Mouse (Mus musculus): ENCODE measurements around the gene Heg1. TPM values are rescaled to one million over a fixed set of nuclear protein-coding genes. Genes with fewer than 3 reads are reported as not detected.

Gene Heg1
- polyA plus RNA-seq, 1 experiment from 2014 or later = 18.6 TPM

GRCm38 (mm10) chr16:33697576-33698276, 13.6 kb downstream of the Heg1 start:
- Histone ChIP-seq H3K27me3 (replicated peaks; ENCODE audit: control insufficient read depth, insufficient read depth, low read length) (no peaks in the 10 kb centered on the region), H3K4me1 (replicated peaks; ENCODE audit: control insufficient read depth, insufficient read depth, low read length) (peaks cover 39% of the 10 kb centered on the region), H3K4me3 (replicated peaks; ENCODE audit: low read length) (no peak overlapping the region), H3K9ac (replicated peaks; ENCODE audit: low read depth, low read length) (peak overlapping the region; percentile 33; the same call in 1 of the 2 replicates), H3K9me3 (ENCODE audit: control insufficient read depth, low read length) (no peaks in the 10 kb centered on the region), H3K27ac (ENCODE audit: low read length) (peak overlapping the region; percentile 76), H3K4me2 (ENCODE audit: low read length) (no peak overlapping the region), H3K36me3 (ENCODE audit: control insufficient read depth, insufficient read depth) (no peaks in the 10 kb centered on the region)
- ATAC-seq = no peak
- WGBS = 32% methylated on average over 9 of the region's 9 CpGs

DNA sequence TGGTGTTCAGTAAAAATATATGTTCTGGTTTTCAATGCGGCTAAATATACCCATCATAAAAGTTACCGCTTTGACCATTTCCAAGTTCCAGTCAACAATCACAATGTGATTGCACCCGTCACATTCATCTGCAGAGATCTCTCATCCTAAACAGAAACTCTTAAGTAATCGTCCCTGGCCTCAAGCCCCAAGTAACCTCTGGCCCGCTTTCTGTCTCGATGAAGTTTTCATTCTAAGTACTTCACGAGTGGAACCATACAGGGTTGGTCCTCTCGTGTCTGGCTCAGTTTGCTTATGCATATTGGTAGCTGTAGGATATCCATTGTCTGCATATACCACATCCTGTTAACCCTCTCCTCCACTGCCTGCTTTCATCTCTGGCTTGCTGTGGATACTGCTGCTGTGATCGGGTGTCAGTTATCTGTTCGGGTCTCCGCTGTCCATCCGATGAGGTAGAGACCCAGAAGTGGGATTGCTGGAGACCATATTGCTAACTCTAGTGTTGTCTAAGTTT, 14.2 kb downstream of the Heg1 start:
- no peak overlapping the region for H3K4me2 ChIP-seq (ENCODE audit: low read length)
- WGBS = 73% methylated on average over 12 of the region's 12 CpGs
- no peak overlapping the region for H3K9ac ChIP-seq (replicated peaks; ENCODE audit: low read depth, low read length)
- H3K36me3 ChIP-seq (ENCODE audit: control insufficient read depth, insufficient read depth) = no peaks in the 10 kb centered on the region
- H3K4me3 ChIP-seq (replicated peaks; ENCODE audit: low read length) = no peak overlapping the region
- no peak overlapping the region for H3K27ac ChIP-seq (ENCODE audit: low read length)
- no peaks in the 10 kb centered on the region for H3K9me3 ChIP-seq (ENCODE audit: control insufficient read depth, low read length)
- no peaks in the 10 kb centered on the region for H3K27me3 ChIP-seq (replicated peaks; ENCODE audit: control insufficient read depth, insufficient read depth, low read length)
- no peak for ATAC-seq
- peaks cover 36% of the 10 kb centered on the region for H3K4me1 ChIP-seq (replicated peaks; ENCODE audit: control insufficient read depth, insufficient read depth, low read length)

- no peak overlapping the region for H3K27ac ChIP-seq (ENCODE audit: low read length)
- no peaks in the 10 kb centered on the region for H3K27me3 ChIP-seq (replicated peaks; ENCODE audit: control insufficient read depth, insufficient read depth, low read length)
- 46% methylated on average over 5 of the region's 5 CpGs for WGBS
- no peaks in the 10 kb centered on the region for H3K36me3 ChIP-seq (ENCODE audit: control insufficient read depth, insufficient read depth)
- H3K9ac ChIP-seq (replicated peaks; ENCODE audit: low read depth, low read length) = no peak overlapping the region
- no peaks in the 10 kb centered on the region for H3K9me3 ChIP-seq (ENCODE audit: control insufficient read depth, low read length)
- peaks cover 50% of the 10 kb centered on the region for H3K4me1 ChIP-seq (replicated peaks; ENCODE audit: control insufficient read depth, insufficient read depth, low read length)
- peak; percentile 7; the same call in 1 of the 2 replicates for ATAC-seq
- no peak overlapping the region for H3K4me2 ChIP-seq (ENCODE audit: low read length)
- no peak overlapping the region for H3K4me3 ChIP-seq (replicated peaks; ENCODE audit: low read length)
Observed at GRCm38 (mm10) chr16:33700584-33700983, 16.4 kb downstream of the Heg1 start.

DNA sequence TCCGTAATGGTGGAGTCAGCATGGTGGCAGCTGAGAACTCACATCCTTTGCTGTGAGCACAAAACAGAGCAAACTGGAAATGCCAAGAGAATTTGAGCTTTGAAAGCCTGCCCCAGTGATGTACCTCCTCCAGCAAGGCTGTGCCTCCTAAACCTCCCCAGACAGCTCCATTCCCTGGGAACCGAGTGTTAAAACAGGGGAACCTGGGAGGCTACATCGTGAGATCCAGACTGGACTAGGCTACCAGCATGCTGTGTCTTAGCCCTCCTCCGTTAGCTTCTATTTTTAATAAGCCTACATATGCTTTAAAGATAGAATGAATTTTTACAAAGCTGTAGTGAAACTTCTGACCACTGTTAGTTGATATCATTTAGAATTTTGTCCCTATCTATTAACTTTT, 17.7 kb downstream of the Heg1 start:
- H3K4me1 ChIP-seq (replicated peaks; ENCODE audit: control insufficient read depth, insufficient read depth, low read length) = peaks cover 43% of the 10 kb centered on the region

DNA sequence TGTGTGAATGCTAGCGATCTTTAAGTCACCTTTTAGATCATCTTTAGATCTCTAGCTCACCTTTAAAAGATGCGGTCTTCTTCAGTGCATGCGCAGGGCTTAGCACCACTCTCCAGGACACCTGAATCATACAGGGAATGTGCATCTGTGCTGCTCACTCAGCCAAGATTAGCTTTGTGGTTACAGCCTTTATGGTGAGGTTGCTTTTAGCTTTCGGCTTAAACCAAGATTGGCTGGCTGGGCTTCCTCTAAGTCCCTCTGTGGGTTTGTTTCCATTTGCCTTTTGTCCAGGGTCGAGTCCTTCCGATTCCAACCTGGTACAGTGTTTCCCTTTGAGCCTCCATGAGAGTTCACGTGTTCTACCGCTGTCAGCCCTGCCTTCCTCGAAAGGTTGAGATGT, 20.1 kb downstream of the Heg1 start:
- no peak overlapping the region for H3K4me3 ChIP-seq (replicated peaks; ENCODE audit: low read length)
- peaks cover 32% of the 10 kb centered on the region for H3K4me1 ChIP-seq (replicated peaks; ENCODE audit: control insufficient read depth, insufficient read depth, low read length)
- H3K36me3 ChIP-seq (ENCODE audit: control insufficient read depth, insufficient read depth) = no peaks in the 10 kb centered on the region
- H3K4me2 ChIP-seq (ENCODE audit: low read length) = no peak overlapping the region
- H3K27ac ChIP-seq (ENCODE audit: low read length) = peak overlapping the region; percentile 33; the same call in 1 of the 2 replicates
- WGBS = 72% methylated on average over 9 of the region's 9 CpGs
- no peak for ATAC-seq
- no peaks in the 10 kb centered on the region for H3K9me3 ChIP-seq (ENCODE audit: control insufficient read depth, low read length)
- no peak overlapping the region for H3K9ac ChIP-seq (replicated peaks; ENCODE audit: low read depth, low read length)
- H3K27me3 ChIP-seq (replicated peaks; ENCODE audit: control insufficient read depth, insufficient read depth, low read length) = no peaks in the 10 kb centered on the region

More for the DNA sequence above, 17.7 kb downstream of the Heg1 start:
- no peak overlapping the region for H3K4me2 ChIP-seq (ENCODE audit: low read length)
- H3K27me3 ChIP-seq (replicated peaks; ENCODE audit: control insufficient read depth, insufficient read depth, low read length) = no peaks in the 10 kb centered on the region
- no peak overlapping the region for H3K9ac ChIP-seq (replicated peaks; ENCODE audit: low read depth, low read length)
- no peak overlapping the region for H3K4me3 ChIP-seq (replicated peaks; ENCODE audit: low read length)
- H3K9me3 ChIP-seq (ENCODE audit: control insufficient read depth, low read length) = no peaks in the 10 kb centered on the region
- WGBS = 91% methylated on average over 4 of the region's 4 CpGs
- H3K27ac ChIP-seq (ENCODE audit: low read length) = no peak overlapping the region
- H3K36me3 ChIP-seq (ENCODE audit: control insufficient read depth, insufficient read depth) = no peaks in the 10 kb centered on the region
- ATAC-seq = no peak

DNA sequence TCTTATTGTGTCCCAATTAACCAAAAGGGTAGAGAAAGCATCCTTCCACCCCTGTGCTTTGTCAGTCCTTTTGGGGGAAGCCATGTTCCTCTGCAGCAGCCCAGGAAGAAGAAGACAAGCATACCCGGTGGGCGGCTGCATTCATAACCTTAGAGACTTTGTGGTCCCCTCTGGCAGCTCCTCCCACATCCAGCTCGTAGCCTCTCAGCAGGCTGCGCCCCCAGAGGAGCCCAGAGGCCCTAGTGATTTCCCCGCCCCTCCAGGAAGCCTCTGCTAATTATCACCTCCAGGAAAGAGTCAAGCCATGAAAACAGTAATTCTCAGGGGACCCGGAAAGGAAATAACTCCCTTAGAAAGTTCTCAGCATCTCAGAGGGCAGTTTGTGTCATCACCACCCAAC, 21.1 kb downstream of the Heg1 start:
- Histone ChIP-seq H3K4me1 (replicated peaks; ENCODE audit: control insufficient read depth, insufficient read depth, low read length) (peaks cover 27% of the 10 kb centered on the region), H3K27ac (ENCODE audit: low read length) (no peak overlapping the region), H3K9ac (replicated peaks; ENCODE audit: low read depth, low read length) (no peak overlapping the region), H3K4me3 (replicated peaks; ENCODE audit: low read length) (no peak overlapping the region), H3K36me3 (ENCODE audit: control insufficient read depth, insufficient read depth) (no peaks in the 10 kb centered on the region), H3K9me3 (ENCODE audit: control insufficient read depth, low read length) (no peaks in the 10 kb centered on the region), H3K4me2 (ENCODE audit: low read length) (no peak overlapping the region), H3K27me3 (replicated peaks; ENCODE audit: control insufficient read depth, insufficient read depth, low read length) (no peaks in the 10 kb centered on the region)
- no peak for ATAC-seq
- WGBS = 32% methylated on average over 6 of the region's 6 CpGs

GRCm38 (mm10) chr16:33706111-33706890, 22.1 kb downstream of the Heg1 start:
- H3K9ac ChIP-seq (replicated peaks; ENCODE audit: low read depth, low read length) = no peak overlapping the region
- H3K4me1 ChIP-seq (replicated peaks; ENCODE audit: control insufficient read depth, insufficient read depth, low read length) = peaks cover 24% of the 10 kb centered on the region
- H3K4me2 ChIP-seq (ENCODE audit: low read length) = no peak overlapping the region
- H3K4me3 ChIP-seq (replicated peaks; ENCODE audit: low read length) = no peak overlapping the region
- no peaks in the 10 kb centered on the region for H3K27me3 ChIP-seq (replicated peaks; ENCODE audit: control insufficient read depth, insufficient read depth, low read length)
- no peak for ATAC-seq
- no peak overlapping the region for H3K27ac ChIP-seq (ENCODE audit: low read length)
- 92% methylated on average over 14 of the region's 14 CpGs for WGBS
- H3K9me3 ChIP-seq (ENCODE audit: control insufficient read depth, low read length) = no peaks in the 10 kb centered on the region
- H3K36me3 ChIP-seq (ENCODE audit: control insufficient read depth, insufficient read depth) = no peaks in the 10 kb centered on the region

DNA sequence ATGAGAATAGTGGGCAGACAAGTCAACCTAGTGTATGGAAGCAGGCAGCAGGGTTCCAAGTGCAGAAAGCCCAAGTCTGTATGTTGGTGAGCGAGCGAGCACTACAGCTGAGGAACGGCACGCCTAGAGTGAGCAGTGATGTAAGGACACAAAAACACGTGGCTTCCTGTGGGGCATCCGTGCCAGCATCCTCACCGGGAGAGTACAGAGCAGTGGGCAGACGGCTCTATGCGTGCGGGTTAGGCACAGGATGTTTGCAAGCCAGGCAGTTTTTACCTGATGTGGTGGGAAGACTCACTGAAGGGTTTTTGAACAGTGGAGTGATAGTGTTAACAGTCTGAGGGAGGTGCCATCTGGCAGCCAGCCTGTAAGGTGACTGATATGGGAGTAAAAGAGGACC, 23.9 kb downstream of the Heg1 start:
- Histone ChIP-seq H3K4me2 (ENCODE audit: low read length) (no peak overlapping the region), H3K9me3 (ENCODE audit: control insufficient read depth, low read length) (no peaks in the 10 kb centered on the region), H3K36me3 (ENCODE audit: control insufficient read depth, insufficient read depth) (no peaks in the 10 kb centered on the region), H3K27ac (ENCODE audit: low read length) (no peak overlapping the region), H3K9ac (replicated peaks; ENCODE audit: low read depth, low read length) (no peak overlapping the region), H3K27me3 (replicated peaks; ENCODE audit: control insufficient read depth, insufficient read depth, low read length) (no peaks in the 10 kb centered on the region), H3K4me1 (replicated peaks; ENCODE audit: control insufficient read depth, insufficient read depth, low read length) (peaks cover 24% of the 10 kb centered on the region), H3K4me3 (replicated peaks; ENCODE audit: low read length) (no peak overlapping the region)
- 94% methylated on average over 10 of the region's 10 CpGs for WGBS
- ATAC-seq = no peak

DNA sequence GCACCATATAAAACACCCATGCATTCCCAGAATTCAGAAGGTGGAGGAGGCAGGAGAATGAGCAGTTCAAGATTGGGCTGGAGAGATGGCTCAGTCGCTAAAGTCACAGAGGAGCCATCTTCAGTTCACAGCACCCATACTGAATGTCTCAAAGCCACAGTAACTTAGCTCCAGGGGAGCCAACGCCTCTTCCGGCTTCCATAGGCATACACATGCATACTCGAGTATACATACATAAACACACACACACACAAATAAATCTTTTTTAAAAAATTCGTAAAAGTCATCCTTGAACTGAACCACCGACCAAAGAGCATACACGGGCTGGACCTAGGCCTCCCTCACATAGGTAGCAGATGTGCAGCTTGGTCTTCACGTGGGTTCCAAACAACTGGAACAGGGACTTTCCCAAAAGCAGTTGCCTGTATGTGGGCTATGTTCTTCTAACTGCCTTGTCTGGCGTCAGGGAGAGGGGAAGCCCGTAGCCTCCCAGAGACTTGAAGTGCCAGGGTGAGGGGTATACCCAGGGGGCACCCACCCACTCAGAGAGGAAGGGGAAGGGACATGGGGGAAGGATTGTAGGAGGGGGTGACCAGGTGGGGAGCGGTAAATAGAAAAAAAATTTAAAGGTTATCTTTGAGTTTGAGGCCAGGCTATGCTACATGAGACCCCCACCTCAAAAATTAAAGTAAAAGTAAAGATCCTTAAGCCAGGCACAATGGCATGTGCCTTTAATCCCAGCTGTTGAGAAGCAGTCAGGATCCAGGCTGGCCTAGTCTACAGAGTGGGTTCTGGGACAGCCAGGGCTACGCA, 24.6 kb downstream of the Heg1 start:
- no peaks in the 10 kb centered on the region for H3K9me3 ChIP-seq (ENCODE audit: control insufficient read depth, low read length)
- H3K4me2 ChIP-seq (ENCODE audit: low read length) = no peak overlapping the region
- no peak overlapping the region for H3K9ac ChIP-seq (replicated peaks; ENCODE audit: low read depth, low read length)
- H3K4me3 ChIP-seq (replicated peaks; ENCODE audit: low read length) = no peak overlapping the region
- no peaks in the 10 kb centered on the region for H3K27me3 ChIP-seq (replicated peaks; ENCODE audit: control insufficient read depth, insufficient read depth, low read length)
- WGBS = 91% methylated on average over 12 of the region's 12 CpGs
- ATAC-seq = no peak
- H3K4me1 ChIP-seq (replicated peaks; ENCODE audit: control insufficient read depth, insufficient read depth, low read length) = peaks cover 18% of the 10 kb centered on the region
- H3K36me3 ChIP-seq (ENCODE audit: control insufficient read depth, insufficient read depth) = no peaks in the 10 kb centered on the region
- no peak overlapping the region for H3K27ac ChIP-seq (ENCODE audit: low read length)
